Mouse (Mus musculus): ENCODE data around the gene Hist1h4b.

DNA sequence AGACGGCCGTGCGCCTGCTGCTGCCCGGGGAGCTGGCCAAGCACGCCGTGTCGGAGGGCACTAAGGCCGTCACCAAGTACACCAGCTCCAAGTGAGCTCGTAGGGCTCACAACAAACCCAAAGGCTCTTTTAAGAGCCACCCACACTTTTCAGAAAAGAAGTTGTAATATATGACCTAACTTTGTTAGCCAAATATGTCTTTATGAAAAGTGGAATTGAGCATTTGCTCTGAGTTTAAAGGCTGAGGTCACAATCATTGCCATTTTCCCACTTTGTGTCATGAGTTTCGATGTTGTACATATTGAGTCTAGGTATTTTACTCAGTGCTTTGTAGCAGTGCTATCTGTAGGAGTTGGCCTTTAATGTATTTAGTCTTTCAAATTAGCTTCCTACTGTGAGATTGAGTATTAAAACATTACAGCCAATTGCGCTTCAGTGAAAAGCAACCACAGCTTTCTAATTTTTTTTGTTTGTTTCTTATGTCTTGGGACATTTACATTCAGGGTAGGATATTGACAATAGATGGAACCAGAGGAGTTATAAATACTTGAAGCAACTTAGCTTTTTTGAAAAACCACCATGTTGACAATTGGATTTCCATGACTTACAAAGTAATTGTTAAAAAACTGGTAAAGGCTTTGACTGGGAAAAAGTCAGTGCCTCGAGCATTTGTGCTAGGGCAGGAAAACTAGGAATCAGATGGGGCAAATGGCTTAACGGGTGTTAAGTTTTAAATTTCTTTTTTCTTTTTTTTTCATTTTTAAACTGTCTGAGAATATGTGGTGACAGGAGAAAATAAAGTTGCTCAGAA lies 9.5 kb upstream of the Hist1h4b start:
- no peak for TF ChIP-seq CTCF (IDR thresholded peaks at IDR 0.05; ENCODE audit: borderline replicate concordance, control insufficient read depth, extremely low read depth, insufficient read depth, low read length, poor library complexity)
- TF ChIP-seq POLR2A (IDR thresholded peaks at IDR 0.05; ENCODE audit: control insufficient read depth, extremely low read depth, insufficient read depth, low read length, poor library complexity) = no peak

All from thymus, adult 2 months (tissue).